Mouse (Mus musculus): ENCODE data around the gene Rnase2b. TPM values are rescaled to one million over a fixed set of nuclear protein-coding genes. Genes with fewer than 3 reads are reported as not detected.
"Not testable (repeated sequence)": the region's sequence is repeated elsewhere in the genome, so short reads cannot be mapped to it uniquely, and the experiment has no call there.

The Rnase2b gene
- polyA plus RNA-seq (2015; fragmentation: Nextera tagmentation; extraction: Ambion mirVana): not detected in 2 replicates

DNA sequence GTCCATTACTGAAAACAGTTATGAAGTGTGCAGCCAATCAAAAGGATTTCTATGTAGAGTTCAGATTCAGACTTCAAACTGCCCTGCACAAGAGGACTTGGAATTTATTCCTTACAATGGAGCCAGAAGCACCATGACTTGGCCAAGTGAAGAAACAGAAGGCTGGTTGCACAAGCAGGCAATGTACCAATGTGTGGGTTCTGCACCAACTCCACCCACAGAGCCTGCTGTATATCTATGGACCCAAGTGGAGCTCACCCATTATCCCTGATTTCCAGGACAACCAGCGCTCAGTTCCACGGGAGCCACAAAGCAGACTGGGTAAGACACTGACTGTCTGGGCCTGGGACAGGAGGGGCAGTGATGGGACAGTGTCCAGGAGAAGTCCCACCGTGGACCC, at the start of gene Rnase2b:
Rnase2b (plus strand) TSS at position 285 of the 400 bp plus-strand sequence.
- ATAC-seq: not testable (repeated sequence)
- 90% methylated on average over 3 of the region's 3 CpGs for WGBS

DNA sequence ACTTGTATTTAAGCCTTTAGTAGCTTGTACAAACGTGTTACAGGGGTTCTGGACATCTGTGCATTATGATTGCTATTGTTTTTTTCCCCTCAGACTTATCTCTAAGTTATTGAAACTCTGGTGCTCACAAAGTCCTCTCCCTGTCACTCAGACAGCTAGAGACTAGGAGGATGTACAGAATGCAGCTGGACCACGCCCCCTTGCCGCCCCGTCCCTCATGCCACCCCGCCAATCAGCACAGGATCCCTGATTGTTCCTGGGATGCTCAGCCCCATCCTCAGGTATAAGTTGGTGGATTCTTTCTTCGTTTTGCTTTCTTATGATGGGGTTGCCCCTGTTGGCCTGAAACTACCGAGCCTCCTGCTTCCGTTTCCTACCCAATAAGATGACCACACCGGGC, 48.6 kb upstream of the Rnase2b start:
- WGBS: 34% methylated on average over 9 of the region's 9 CpGs
- H3K4me1 ChIP-seq (replicated peaks): 0 out of 2 replicates have a peak, but pooled peaks cover 3% of the 10 kb centered on the region
- no peak overlapping the region for H3K4me3 ChIP-seq (replicated peaks)
- ATAC-seq: no peak
- H3K4me2 ChIP-seq (replicated peaks): peak overlapping the region; percentile 19
- no peaks in the 10 kb centered on the region for H3K9me3 ChIP-seq
- no peaks in the 10 kb centered on the region for H3K36me3 ChIP-seq
- H3K27me3 ChIP-seq: no peaks in the 10 kb centered on the region
- H3K9ac ChIP-seq (replicated peaks): no peak overlapping the region
- no peak overlapping the region for H3K27ac ChIP-seq

More for the DNA sequence above, at the start of gene Rnase2b:
- not testable (repeated sequence) for H3K36me3 ChIP-seq; H3K27ac ChIP-seq; H3K4me2 ChIP-seq (replicated peaks); H3K4me1 ChIP-seq (replicated peaks); H3K9ac ChIP-seq (replicated peaks); H3K9me3 ChIP-seq; H3K4me3 ChIP-seq (replicated peaks); H3K27me3 ChIP-seq

DNA sequence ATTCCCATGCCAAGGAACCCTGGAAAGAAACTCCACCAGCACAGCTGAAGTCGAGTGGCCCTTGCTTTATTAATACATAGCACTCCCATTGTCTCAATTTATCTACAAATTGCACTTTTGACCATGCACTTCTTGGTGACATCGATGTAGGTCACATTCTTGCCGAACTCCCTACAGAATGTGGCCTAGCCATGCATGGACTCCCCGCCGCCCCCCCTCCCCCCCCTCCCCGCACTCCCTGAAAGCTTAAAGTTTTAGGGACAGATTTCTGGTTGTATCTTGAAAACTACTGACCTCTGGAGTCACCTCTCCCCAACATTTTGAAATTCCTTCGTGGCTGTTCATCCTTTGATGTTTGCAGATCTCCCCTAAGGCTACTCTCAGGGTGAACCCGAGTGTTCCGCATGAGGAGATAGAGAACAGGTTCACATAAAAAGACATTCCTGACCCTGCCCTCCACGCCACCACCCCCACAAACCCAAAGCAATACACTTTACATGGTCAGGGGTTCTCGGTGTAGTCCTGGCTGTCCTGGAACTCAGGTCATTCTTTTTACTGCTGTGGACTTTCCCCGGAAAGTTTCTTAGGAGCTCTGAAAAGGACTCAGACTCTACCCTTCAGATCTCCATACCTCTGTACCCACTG, 48.0 kb upstream of the Rnase2b start, which contains the start of gene Eddm3b:
Eddm3b (plus strand) TSS at position 511 of the 645 bp plus-strand sequence.
- Histone ChIP-seq H3K9me3 (no peaks in the 10 kb centered on the region), H3K9ac (replicated peaks) (no peak within 1 kb of the TSS), H3K4me1 (replicated peaks) (0 out of 2 replicates have a peak, but pooled peaks cover 3% of the 10 kb centered on the region), H3K4me2 (replicated peaks) (peak within 1 kb of the TSS; percentile 19), H3K36me3 (no peaks in the 10 kb centered on the region), H3K27me3 (no peaks in the 10 kb centered on the region), H3K27ac (no peak within 1 kb of the TSS), H3K4me3 (replicated peaks) (no peak within 1 kb of the TSS)
- no peak for ATAC-seq
- 37% methylated on average over 12 of the region's 12 CpGs for WGBS

DNA sequence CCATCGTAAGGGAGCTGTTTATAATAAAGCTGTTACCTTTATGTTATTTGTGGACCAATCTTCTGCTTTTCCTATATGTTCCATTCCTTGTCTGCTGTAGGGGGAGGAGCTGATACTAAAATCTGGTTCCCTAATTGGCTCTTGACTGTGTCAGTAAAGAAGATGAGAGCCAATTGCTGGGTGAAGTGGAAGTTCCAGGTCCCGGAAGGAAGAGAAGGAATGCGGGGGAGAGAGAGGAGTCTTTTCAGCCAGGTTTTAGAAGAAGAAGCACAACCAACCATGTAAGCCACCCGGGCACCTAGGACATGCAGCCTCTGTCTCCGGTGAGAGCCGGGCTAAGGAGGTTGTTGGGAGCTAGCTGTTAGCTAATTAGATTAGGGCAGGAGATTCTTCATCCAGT, 36.4 kb upstream of the Rnase2b start:
- H3K4me1 ChIP-seq (replicated peaks): no peaks in the 10 kb centered on the region

DNA sequence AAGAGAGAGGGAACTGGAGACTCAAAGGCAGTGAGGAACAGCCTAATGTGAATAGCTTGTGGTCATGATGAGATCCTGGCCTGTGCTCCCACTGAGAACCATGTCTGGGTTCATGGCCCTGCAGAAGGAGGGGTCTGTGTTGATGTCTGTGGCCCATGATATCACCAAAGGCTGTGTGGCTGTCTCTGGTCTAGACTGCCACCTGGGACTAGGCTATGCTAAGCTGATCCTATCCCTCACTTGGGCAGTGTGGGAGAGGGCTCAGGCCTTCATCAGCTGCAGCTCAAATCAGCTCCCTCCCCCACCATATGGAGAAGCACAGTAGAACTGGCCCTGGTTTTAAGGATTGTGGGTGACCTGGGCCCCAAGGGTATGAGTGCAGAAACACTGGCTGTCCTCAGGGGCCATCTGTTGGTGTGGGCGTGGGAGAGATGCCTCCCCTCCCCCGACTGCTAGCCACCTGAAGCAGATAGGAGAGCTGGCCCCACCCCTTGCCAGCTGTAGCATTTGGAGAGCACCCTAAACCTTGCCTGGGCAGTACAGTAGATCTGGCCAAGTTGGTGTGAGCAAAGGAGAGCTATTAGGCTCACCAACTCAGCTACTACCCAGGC, 34.3 kb upstream of the Rnase2b start:
- Histone ChIP-seq H3K4me2 (replicated peaks) (no peak overlapping the region), H3K27ac (no peak overlapping the region), H3K9me3 (no peaks in the 10 kb centered on the region), H3K4me3 (replicated peaks) (no peak overlapping the region), H3K36me3 (no peaks in the 10 kb centered on the region), H3K27me3 (no peaks in the 10 kb centered on the region), H3K4me1 (replicated peaks) (no peaks in the 10 kb centered on the region), H3K9ac (replicated peaks) (no peak overlapping the region)
- ATAC-seq: peak; percentile 70; the same call in 1 of the 2 replicates
- 79% methylated on average over 2 of the region's 2 CpGs for WGBS

More for the DNA sequence above, 36.4 kb upstream of the Rnase2b start:
- 89% methylated on average over 6 of the region's 6 CpGs for WGBS
- no peak overlapping the region for H3K4me2 ChIP-seq (replicated peaks)
- no peak overlapping the region for H3K27ac ChIP-seq
- no peak for ATAC-seq
- H3K9me3 ChIP-seq: no peaks in the 10 kb centered on the region
- no peaks in the 10 kb centered on the region for H3K27me3 ChIP-seq
- no peaks in the 10 kb centered on the region for H3K36me3 ChIP-seq
- no peak overlapping the region for H3K4me3 ChIP-seq (replicated peaks)
- H3K9ac ChIP-seq (replicated peaks): no peak overlapping the region

DNA sequence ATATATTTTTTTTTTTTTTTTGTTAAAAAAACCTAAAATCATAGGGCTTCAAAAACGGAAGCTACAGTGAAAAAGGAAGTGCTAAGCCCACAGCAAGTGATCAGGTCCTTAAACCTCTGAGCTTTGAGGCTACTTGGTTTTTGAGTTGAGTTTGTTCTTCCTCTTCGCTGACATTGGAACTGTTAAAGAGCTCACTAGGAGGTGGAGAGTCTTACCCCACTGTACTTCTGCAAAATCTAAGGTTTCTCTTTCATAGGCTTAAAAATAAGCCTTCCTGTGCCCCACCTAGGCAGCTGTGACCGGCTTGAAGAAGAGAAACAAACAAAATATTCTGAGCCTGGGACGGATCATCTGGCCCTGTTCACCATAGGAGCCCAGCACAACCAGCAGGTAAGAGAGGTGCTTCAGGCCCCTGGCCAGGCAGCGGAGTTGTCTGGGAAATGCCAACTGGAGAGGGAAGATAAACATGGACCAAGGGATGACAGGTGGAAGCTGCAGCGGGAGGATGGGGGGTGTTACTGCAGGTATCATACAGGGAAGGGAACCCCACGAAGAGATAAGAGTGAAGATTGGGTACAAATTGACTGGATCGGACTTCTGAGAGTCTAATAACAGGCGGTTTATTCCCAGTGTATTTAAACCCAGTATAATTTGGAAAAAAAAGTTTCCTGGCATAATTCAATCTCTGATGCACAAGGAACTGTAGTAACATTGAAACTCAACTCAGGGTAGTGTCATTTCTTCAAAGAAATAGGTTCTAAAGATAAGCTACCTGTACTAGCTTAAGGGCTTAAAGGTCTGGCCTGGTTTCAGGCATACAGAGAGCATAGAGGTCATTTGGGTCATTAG, 33.1 kb upstream of the Rnase2b start:
- Histone ChIP-seq H3K27ac (no peak overlapping the region), H3K9me3 (no peaks in the 10 kb centered on the region), H3K36me3 (no peaks in the 10 kb centered on the region), H3K4me1 (replicated peaks) (no peaks in the 10 kb centered on the region), H3K9ac (replicated peaks) (no peak overlapping the region), H3K27me3 (no peaks in the 10 kb centered on the region), H3K4me3 (replicated peaks) (no peak overlapping the region), H3K4me2 (replicated peaks) (no peak overlapping the region)
- ATAC-seq: no peak
- 87% methylated on average over 9 of the region's 9 CpGs for WGBS

DNA sequence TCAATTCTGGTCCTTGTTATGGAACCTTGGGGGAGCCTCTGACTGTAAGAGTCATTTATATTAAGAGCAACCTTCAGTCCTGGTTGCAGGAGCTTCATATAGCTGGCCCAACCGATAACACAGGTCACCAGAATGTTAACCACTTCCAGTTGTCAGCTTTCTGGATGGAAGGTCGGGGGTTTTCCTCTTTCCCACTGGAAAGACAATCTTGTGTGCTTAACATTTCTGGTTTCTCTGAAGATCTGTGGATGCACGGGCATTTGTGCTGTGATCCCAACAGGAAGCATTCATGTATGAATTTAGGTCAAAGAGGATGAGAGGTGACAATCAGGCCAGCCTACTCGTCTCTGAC, 32.5 kb upstream of the Rnase2b start:
- Histone ChIP-seq H3K36me3 (no peaks in the 10 kb centered on the region), H3K9ac (replicated peaks) (no peak overlapping the region), H3K4me3 (replicated peaks) (no peak overlapping the region), H3K27ac (no peak overlapping the region), H3K9me3 (no peaks in the 10 kb centered on the region), H3K27me3 (no peaks in the 10 kb centered on the region), H3K4me2 (replicated peaks) (no peak overlapping the region), H3K4me1 (replicated peaks) (no peaks in the 10 kb centered on the region)
- ATAC-seq: no peak
- WGBS: 85% methylated on average over 4 of the region's 4 CpGs

DNA sequence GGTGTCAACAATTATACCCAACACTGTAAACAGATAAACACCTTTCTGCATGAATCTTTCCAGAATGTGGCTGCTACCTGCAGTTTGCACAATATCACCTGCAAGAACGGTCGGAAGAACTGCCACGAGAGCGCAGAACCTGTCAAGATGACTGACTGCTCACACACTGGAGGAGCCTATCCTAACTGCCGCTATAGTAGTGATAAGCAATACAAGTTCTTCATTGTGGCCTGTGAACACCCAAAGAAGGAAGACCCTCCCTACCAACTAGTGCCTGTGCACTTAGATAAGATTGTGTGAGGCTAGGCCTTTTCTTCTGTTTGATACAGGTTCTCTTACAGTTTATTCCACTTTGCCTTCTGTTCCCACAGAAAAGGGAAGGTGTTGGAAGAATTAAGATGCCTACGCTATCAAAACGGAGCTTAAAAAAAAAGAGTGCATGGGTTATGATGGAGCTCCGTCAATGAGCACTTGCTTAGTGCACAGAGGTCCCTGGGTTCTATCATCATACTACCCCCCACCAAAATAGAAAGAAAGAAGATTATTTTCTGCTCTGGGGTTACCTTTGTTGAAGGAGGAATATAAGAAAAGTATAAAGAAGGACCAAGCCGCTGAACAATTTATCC, 31.6 kb upstream of the Rnase2b start:
- 94% methylated on average over 9 of the region's 9 CpGs for WGBS
- Histone ChIP-seq H3K27ac (no peak overlapping the region), H3K27me3 (no peaks in the 10 kb centered on the region), H3K9me3 (no peaks in the 10 kb centered on the region), H3K4me2 (replicated peaks) (no peak overlapping the region), H3K36me3 (no peaks in the 10 kb centered on the region), H3K9ac (replicated peaks) (no peak overlapping the region), H3K4me1 (replicated peaks) (no peaks in the 10 kb centered on the region), H3K4me3 (replicated peaks) (no peak overlapping the region)
- ATAC-seq: no peak

DNA sequence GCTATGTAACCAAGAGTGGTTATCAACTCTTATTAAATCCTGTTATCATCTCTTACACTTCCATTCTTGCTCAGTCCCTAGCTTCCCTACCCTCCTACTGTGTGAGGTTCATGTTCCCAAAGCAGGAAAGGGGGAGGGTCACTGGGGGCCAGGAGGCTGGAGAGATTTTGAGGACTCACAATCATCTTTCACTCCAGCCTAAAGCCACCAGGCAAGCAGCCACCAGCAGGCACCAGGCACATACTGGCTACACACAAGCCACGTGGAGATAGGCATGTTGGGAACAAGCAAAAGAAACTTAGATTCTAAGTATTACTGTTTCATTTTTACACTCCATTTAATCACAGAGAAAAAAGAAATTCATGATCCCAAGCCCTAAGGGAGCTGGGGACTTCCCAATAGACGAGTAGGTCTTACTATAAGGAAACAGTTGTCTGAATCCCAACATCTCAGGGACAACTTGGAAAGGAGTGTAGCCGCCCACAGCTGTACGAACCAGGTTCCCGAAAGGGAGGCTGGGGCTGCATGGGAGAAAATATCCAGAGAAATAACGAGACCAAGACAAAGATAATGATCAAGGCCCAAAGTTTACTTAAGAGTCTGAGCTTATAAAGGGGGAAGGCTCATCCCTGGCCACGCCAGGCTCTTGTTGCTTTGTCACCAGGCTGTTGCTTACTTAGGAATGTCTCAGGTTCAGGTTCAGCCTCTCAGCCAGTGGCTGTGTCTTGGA, 30.8 kb upstream of the Rnase2b start:
- H3K27me3 ChIP-seq: no peaks in the 10 kb centered on the region
- H3K36me3 ChIP-seq: no peaks in the 10 kb centered on the region
- H3K4me1 ChIP-seq (replicated peaks): no peaks in the 10 kb centered on the region
- no peak for ATAC-seq
- WGBS: 87% methylated on average over 7 of the region's 7 CpGs
- H3K4me3 ChIP-seq (replicated peaks): no peak overlapping the region
- no peak overlapping the region for H3K4me2 ChIP-seq (replicated peaks)
- no peak overlapping the region for H3K9ac ChIP-seq (replicated peaks)
- no peak overlapping the region for H3K27ac ChIP-seq
- H3K9me3 ChIP-seq: no peaks in the 10 kb centered on the region

DNA sequence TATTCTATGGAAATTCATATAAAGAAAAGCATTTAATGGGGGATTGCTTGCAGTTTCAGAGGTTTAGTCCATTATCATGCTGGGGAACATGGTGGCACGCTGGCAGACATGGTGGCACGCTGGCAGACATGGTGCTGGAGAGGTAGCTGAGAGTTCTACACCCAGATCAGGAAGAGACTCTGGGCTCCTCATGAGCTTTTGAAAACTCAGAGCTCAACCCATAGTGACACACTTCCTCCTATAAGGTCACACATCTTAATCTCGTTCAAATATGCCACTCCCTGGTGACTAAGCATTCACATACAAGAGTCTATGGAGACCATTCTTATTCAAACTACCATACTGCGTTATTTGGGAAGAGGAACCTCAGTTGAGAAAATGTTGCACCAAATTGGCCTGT, 29.7 kb upstream of the Rnase2b start:
- Histone ChIP-seq H3K9ac (replicated peaks) (no peak overlapping the region), H3K4me3 (replicated peaks) (no peak overlapping the region), H3K9me3 (no peaks in the 10 kb centered on the region), H3K36me3 (no peaks in the 10 kb centered on the region), H3K4me2 (replicated peaks) (no peak overlapping the region), H3K27me3 (no peaks in the 10 kb centered on the region), H3K27ac (no peak overlapping the region), H3K4me1 (replicated peaks) (no peaks in the 10 kb centered on the region)
- 93% methylated on average over 4 of the region's 4 CpGs for WGBS
- no peak for ATAC-seq

DNA sequence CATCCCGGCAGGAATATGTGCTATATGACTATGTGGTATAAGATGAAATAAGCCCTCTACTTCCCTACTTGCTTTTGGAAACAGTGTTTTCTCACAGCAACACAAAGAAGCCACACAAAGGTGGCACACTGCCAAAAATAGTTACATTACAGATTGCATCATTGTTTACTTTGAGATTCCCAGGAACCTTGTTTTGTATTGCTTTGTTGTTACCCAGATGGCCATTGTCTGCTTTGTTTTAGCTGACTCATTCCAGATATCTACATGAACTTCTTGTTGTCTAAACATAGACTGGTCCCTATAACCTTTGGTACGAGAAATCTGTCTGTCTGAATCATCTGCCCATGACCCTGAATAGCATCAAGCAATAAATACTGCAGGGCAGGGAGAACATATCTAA, 21.7 kb upstream of the Rnase2b start:
- H3K27me3 ChIP-seq: no peaks in the 10 kb centered on the region
- no peaks in the 10 kb centered on the region for H3K4me1 ChIP-seq (replicated peaks)
- H3K4me3 ChIP-seq (replicated peaks): no peak overlapping the region
- no peak for ATAC-seq
- H3K9ac ChIP-seq (replicated peaks): no peak overlapping the region
- no peak overlapping the region for H3K27ac ChIP-seq
- WGBS: 93% methylated on average over 2 of the region's 2 CpGs
- no peak overlapping the region for H3K4me2 ChIP-seq (replicated peaks)
- no peaks in the 10 kb centered on the region for H3K36me3 ChIP-seq
- no peaks in the 10 kb centered on the region for H3K9me3 ChIP-seq

Measured in midbrain, embryonic 13.5 days (tissue).